9 mouse cellular contexts compared by ENCODE assay signal in genomic region chr16:28841102-28841501, GRCm38 (mm10).
DNase-seq lines count a peak whose midpoint lies in the region; ATAC-seq and TF ChIP-seq lines count a peak whose summit lies in the region.
"Had no signal": no experiment of that assay in that cellular context is flagged by ENCODE, and none has a peak within 500 bp of the region (broad histone marks: within the 10 kb centered on the region; RNA-seq: fewer than 3 reads in every experiment).

No protein-coding gene starts in this region.

- H3K9ac ChIP-seq in forebrain, embryonic 13.5 days = no peak overlapping the region
- H3K9ac ChIP-seq in neural tube, embryonic 14.5 days (replicated peaks; ENCODE audit: low read depth, low read length) = no peak overlapping the region

- H3K4me3 ChIP-seq in layer of hippocampus, adult 2 months = no peak overlapping the region
- H3K4me3 ChIP-seq in forebrain, embryonic 13.5 days = no peak overlapping the region
- no peak overlapping the region for H3K4me3 ChIP-seq in neural tube, embryonic 14.5 days (ENCODE audit: low read depth, low read length)

- H3K4me1 ChIP-seq in forebrain, embryonic 13.5 days = peaks cover 16% of the 10 kb centered on the region
- H3K4me1 ChIP-seq in neural tube, embryonic 14.5 days (ENCODE audit: control insufficient read depth, insufficient read depth, low read length) = peaks cover 10% of the 10 kb centered on the region

- H3K27ac ChIP-seq in layer of hippocampus, adult 2 months = no peak overlapping the region
- H3K27ac ChIP-seq in forebrain, embryonic 13.5 days = no peak overlapping the region
- no peak overlapping the region for H3K27ac ChIP-seq in neural tube, embryonic 14.5 days (ENCODE audit: low read depth, low read length)

- no peaks in the 10 kb centered on the region for H3K9me3 ChIP-seq in forebrain, embryonic 13.5 days (replicated peaks)
- no peaks in the 10 kb centered on the region for H3K9me3 ChIP-seq in neural tube, embryonic 14.5 days (ENCODE audit: control insufficient read depth, low read length)

- 3% methylated on average over 11 of the region's 11 CpGs for WGBS in forebrain, embryonic 13.5 days
- WGBS in neural tube, embryonic 14.5 days = 4% methylated on average over 11 of the region's 11 CpGs

- DNase-seq in layer of hippocampus, adult 2 months (ENCODE audit: low spot score in 2 of 2) = peak in 1 of 2 experiments; percentile 25
- DNase-seq in layer of hippocampus, postnatal 14 days (ENCODE audit: low spot score in 2 of 2) = no peak
- peak; percentile 30 to 45 for DNase-seq in kidney, postnatal 25 days
- DNase-seq in frontal cortex, postnatal 25 days (ENCODE audit: low spot score in 2 of 2) = no peak
- DNase-seq in layer of hippocampus, adult 8-10 months (ENCODE audit: low spot score in 2 of 2) = no peak
- no peak for DNase-seq in thymus, adult 18-20 months

- peak; percentile 56 for ATAC-seq in forebrain, embryonic 13.5 days
- peak; percentile 38 for ATAC-seq in neural tube, embryonic 14.5 days (ENCODE audit: low read depth)

- H3K36me3 ChIP-seq in forebrain, embryonic 13.5 days (ENCODE audit: poor library complexity, severe bottlenecking) = no peaks in the 10 kb centered on the region
- no peaks in the 10 kb centered on the region for H3K36me3 ChIP-seq in neural tube, embryonic 14.5 days (ENCODE audit: control insufficient read depth, insufficient read depth, low read length)
- H3K36me3 ChIP-seq: G1E had no signal

- peaks cover 32% of the 10 kb centered on the region for H3K27me3 ChIP-seq in forebrain, embryonic 13.5 days
- H3K27me3 ChIP-seq in neural tube, embryonic 14.5 days (ENCODE audit: control insufficient read depth, insufficient read depth, low read length) = no peaks in the 10 kb centered on the region; the same call in 1 of the 2 replicates

- TF ChIP-seq CTCF in layer of hippocampus, adult 2 months (conservative IDR thresholded peaks at IDR 0.05) = peak; percentile 55

- H3K4me2 ChIP-seq in forebrain, embryonic 13.5 days = peak overlapping the region; percentile 29; the same call in 1 of the 2 replicates
- no peak overlapping the region for H3K4me2 ChIP-seq in neural tube, embryonic 14.5 days (ENCODE audit: low read depth, low read length)

Comparison
In these comparisons a context has a peak if more than half of its experiments do, and no peak if none do; other contexts are left out.
1. DNase-seq: peak in kidney, postnatal 25 days (2 of 2); none in layer of hippocampus, postnatal 14 days (0 of 2), frontal cortex, postnatal 25 days (0 of 2), layer of hippocampus, adult 8-10 months (0 of 2) and thymus, adult 18-20 months (0 of 2).